Mouse (Mus musculus) layer of hippocampus, adult 9-11 months (tissue): ENCODE data around the gene Skil.

ENCODE experiments used
- DNase-seq: peaks from one replicate; pipeline ENCODE4 v3.0.0; 2022

Skil gene

GRCm38 (mm10) chr3:31094531-31095178 is at the start of gene Skil:
Skil (plus strand) TSS chr3:31095058.
- DNase-seq, result peak; percentile 95

GRCm38 (mm10) chr3:31047263-31047662 is 47.6 kb upstream of the Skil start:
- DNase-seq, result no peak

DNA sequence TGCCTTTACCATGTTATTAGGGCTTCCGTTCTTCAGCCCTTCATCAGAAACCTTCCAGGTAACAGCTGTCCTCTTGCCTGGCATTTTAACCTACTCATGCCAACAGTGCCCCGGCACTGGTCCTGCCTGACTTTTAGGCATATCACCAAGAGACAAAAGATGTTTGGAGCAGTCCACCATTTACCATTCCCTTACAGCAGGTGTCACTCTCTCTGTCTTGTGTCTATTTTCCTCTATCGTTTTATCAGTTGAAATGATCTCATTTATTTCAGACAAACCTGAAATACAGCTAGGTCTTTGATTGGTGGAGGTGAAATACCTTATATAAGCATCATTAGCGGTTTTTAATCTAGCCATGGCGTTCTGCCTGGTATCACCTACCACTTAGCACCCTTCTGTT is 45.8 kb upstream of the Skil start:
- no peak for DNase-seq

- no peak for DNase-seq
Measured at GRCm38 (mm10) chr3:31050375-31050774, 44.5 kb upstream of the Skil start.

DNA sequence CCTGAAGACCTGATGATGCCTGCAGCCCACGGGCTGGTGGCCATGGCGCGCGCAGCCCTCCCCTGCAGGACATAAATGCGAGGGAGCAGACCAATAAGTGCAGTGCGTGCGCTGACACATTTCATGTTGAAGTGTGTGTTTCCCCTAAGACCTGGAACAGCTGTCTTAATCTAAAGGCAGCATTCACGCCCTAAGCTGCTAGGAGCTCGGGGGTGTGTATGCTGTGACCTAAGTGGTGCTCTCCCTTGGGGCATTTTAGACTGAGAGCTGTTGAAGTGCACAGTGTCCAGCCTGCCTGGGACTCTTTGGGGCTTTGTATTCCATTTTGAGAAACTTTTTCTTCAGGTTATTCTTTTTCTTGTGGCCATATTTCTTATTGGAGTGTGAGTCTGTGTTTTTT is 43.1 kb upstream of the Skil start:
- DNase-seq, result no peak

DNA sequence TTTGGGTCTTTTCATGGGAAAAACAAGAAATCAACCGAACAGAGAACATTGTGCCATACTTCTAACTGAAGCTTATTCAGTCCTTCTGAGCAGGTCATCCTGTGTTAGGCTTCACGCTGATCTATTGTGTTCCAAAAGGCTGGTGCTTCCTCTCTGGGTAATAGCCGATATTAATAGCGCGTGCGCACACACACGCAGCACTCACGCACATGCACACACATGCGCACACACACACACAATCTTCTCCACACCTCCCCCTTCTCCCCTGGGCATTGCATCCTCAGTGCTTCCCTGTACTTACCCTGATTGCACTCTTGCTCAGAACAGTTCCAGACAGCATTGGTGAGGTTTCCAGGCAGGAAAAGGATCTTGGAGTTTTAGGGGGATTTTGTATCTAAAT is 41.7 kb upstream of the Skil start:
- no peak for DNase-seq

- DNase-seq, result peak; percentile 34
Measured at GRCm38 (mm10) chr3:31054888-31055287, 40.0 kb upstream of the Skil start.

- DNase-seq, result no peak
Measured at GRCm38 (mm10) chr3:31056047-31056650, 38.7 kb upstream of the Skil start.

GRCm38 (mm10) chr3:31056651-31057627 is 37.9 kb upstream of the Skil start:
- peak; percentile 89 for DNase-seq

DNA sequence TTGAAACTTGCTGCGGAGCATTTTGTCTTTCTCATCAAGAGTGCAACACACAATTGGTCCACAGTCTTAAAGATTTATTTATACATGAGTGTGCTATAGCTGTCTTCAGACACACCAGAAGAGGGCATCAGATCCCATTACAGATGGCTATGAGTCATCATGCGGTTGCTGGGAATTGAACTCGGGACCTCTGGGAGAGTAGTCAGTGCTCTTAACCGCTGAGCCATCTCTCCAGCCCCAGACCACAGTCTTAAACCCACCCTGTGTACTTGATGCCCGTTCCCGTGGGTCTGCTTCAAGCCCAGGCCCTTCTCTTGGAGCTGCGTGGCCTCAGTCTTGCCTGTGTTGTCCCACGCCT is 34.1 kb upstream of the Skil start:
- DNase-seq, result no peak

GRCm38 (mm10) chr3:31061103-31061785 is 33.6 kb upstream of the Skil start:
- peak; percentile 46 for DNase-seq

DNA sequence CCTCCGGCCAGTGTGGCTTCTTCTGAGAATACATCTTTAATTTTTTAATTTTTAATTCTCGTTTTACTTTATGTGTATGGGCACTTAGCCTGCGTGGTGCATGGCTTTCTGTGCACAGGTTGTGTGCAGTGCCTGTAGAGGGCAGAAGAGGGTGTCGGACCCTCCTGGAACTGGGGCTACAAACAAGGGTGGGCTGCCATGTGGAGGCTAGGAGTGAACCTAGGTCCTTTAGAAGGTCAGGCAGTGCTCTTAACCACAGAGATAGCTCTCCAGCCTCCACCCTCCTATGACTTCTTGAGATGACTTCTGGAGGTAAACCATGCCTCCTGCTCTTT is 33.1 kb upstream of the Skil start:
- no peak for DNase-seq

DNA sequence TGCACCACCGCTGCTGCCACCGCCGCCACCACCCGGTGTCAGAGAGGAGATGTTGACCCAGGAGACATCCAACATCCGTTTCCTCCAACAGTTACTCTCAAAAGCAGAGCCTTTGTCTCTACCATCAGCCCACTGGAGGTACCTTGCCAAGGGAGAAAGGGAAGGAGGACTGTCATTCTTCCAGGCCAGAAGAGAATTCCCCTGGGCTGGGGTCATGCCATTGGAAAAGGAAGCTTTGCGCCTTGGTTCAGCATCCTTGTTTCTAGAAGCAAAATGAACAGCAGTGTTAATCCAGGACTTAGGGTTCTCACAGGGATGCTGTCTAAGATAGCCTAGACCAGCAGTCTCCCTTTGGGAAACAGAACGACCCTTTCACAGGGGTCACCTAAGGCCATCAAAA is 32.5 kb upstream of the Skil start:
- DNase-seq, result no peak

DNA sequence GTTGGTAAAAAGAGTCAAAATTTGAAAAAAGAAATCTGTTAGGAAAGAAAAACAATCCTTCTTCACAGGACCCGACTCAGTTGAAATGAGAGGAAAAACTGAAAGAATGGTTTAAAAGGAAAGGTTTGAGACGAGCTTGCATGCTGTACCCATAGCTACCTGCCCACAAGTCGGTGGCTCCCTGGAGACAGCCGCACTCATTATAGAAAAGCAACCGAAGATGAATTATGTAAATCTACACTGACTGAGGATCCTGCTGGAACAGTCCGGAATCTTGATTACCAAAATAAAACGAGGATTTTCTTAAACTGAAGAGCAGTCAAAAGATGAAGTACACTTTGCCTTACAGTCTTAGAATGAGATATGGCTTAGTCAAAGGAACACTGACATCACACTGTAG is 26.4 kb upstream of the Skil start:
- no peak for DNase-seq

DNA sequence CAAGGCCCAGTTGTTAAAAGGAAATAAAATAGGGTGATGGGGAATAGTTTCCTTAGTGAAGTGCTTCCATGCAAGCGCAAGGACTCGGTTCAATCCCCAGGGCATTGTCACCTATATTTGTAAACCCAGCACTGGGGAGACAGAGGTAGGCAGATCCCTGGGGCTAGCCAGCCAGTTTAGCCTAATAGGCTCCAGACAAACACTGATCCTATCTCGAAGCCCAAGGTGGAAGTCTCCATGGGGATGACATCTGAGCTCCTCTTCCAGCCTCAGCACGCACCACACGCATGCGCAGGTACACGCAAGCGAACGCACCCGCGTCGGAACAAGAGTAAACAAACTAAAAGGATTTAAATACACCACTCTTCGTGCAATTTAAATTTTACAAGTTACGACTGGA is 23.1 kb upstream of the Skil start:
- no peak for DNase-seq

DNA sequence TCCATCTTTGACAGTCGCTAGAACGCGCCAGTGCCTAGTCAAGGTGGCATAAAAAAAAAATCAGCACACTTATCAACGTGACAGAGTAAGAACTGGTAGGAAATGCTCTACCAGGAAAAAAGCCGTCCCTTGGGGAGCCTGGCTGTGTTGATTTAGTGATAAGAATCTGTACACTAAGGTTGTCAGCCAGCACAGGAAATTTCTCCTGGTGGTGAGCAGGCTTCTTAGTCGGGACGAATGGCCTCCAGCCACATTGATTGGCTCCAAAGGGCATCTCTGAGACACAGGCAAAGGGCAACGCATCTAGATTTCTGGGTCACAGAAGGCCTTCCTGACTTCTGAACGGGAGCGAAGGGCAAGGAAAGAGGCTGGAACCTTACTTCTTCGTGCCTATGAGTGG is 19.1 kb upstream of the Skil start:
- DNase-seq, result no peak

DNA sequence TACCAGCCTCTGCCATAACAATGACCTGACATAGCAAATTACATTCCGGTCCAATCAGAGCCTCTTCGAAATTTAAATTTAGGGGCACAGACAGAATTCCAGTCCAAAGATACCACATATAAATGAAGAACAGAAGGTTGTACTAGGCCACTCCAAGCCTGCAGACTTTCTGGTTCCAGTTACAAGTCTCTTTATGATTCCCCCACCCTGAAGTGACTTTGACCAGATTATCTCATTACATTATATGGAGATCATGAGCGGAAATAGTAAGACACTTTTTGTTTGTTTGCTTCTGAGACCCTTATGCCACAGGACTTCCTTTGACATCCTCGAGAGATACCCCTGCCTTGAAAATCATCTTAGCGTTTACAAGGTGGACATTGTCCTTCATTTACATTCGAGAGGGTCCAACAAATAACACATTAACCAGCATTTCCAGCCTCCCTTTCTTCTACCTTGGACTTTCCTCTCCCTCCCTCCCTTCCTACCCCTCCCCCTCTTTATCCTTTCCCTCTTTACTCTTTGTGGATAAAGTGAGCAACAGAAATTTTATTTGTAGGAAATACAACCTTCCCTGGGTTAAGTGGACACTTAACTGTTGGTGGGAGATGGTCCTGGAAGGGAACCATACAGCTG is 17.7 kb upstream of the Skil start:
- no peak for DNase-seq

GRCm38 (mm10) chr3:31079450-31079849 is 15.4 kb upstream of the Skil start:
- DNase-seq, result no peak

DNA sequence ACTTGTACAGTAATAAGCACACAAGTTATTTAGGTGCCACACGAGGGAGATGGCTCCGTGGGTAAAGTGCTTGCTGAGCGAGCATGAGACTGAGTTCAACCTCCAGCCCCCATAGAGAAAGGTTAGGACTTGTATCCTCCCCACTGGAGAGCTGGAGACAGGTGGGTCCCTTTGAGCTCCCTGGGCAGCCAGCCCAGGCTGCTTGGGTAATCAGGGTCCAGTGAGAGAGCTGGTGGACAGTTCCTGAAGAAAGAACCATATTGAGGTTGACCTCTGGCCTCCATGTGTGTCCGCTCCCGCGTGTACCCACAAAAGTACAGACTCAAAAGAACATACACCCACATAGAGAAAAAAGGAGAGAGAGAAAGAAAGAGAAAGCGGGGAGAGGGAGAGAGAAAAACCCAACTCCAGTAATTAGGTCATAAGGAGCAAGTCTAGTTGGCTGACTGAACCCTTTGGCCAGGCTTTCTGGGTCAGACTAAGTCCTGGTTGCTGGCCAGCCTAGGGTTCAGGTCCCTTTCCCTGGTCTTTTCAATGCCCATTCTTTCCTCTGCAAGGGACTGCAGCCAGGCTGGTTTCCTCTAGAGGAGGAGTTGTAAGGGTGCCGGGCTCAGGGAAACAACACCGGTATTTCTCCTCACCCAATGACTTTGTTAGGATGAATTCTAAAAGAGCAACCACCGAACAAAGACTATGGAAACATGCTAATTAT is 13.9 kb upstream of the Skil start:
- no peak for DNase-seq

DNA sequence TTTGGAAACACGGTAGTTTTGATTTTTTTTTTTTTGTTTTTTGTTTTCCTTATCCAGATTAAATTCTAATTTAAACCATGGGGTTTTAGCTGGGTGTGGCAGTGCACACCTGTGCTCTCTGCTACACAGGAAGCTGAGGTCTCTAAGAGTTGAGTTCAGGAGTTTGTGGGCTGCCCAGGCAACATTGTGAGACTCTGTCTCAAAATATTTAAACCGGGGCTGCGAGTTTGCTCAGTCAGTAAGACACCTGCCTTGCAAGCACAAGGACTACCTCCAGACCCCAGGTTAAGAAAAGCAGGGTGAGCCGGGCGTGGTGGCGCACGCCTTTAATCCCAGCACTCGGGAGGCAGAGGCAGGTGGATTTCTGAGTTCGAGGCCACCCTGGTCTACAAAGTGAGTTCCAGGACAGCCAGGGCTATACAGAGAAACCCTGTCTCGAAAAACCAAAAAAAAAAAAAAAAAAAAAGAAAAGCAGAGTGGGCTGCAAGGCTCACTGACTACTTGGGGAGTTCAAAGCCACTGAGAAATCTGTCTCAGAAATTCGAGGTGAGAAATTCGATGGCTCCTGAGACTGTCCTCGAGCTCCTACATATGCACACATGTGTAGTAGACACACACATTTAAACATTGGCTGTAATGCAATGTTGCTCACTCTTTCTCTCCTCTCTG is 11.9 kb upstream of the Skil start:
- no peak for DNase-seq

- no peak for DNase-seq
Measured at GRCm38 (mm10) chr3:31083507-31084245, 11.2 kb upstream of the Skil start.
